Mouse (Mus musculus) forebrain, embryonic 16.5 days (tissue): ENCODE measurements around the gene Trappc10. TPM values are rescaled to one million over a fixed set of nuclear protein-coding genes. Genes with fewer than 3 reads are reported as not detected.
A peak's percentile ranks its signal among the peaks of the same experiment; 100 is the strongest.
"Not testable (repeated sequence)": the region's sequence is repeated elsewhere in the genome, so short reads cannot be mapped to it uniquely, and the experiment has no call there.

Experiments
- ATAC-seq: fragments of 200-750 bp; cut with Nextera tagmentation; 2 replicates; pipeline ENCODE4 v1.8.0; 2017; ENCODE audit warnings: mild to moderate bottlenecking, moderate library complexity
- H3K27ac ChIP-seq: fragments of 300-500 bp; sonication (generic); 2 replicates; pipeline ENCODE4 v1.5.1; 2014; ENCODE audit warnings: low read length, control low read depth
- H3K27me3 ChIP-seq: fragments of 300-500 bp; sonication (generic); replicated peaks from 2 replicates; pipeline ENCODE4 v1.6.1; 2014; ENCODE audit warnings: low read length; ENCODE audit not compliant: control insufficient read depth, insufficient read depth
- H3K36me3 ChIP-seq: fragments of 300-500 bp; sonication (generic); 2 replicates; pipeline ENCODE4 v1.6.1; 2014; ENCODE audit not compliant: control insufficient read depth, insufficient read depth
- H3K4me1 ChIP-seq: fragments of 300-500 bp; sonication (generic); replicated peaks from 2 replicates; pipeline ENCODE4 v1.6.1; 2014; ENCODE audit warnings: low read length; ENCODE audit not compliant: control insufficient read depth, insufficient read depth
- H3K4me2 ChIP-seq: fragments of 300-500 bp; sonication (generic); 2 replicates; pipeline ENCODE4 v1.6.1; 2014; ENCODE audit warnings: mild to moderate bottlenecking, low read length, control low read depth
- H3K4me3 ChIP-seq: fragments of 300-500 bp; sonication (generic); replicated peaks from 2 replicates; pipeline ENCODE4 v1.5.1; 2014; ENCODE audit warnings: mild to moderate bottlenecking, low read length, control low read depth
- H3K9ac ChIP-seq: fragments of 300-500 bp; sonication (generic); replicated peaks from 2 replicates; pipeline ENCODE4 v1.6.1; 2014; ENCODE audit warnings: low read depth, low read length, control low read depth
- H3K9me3 ChIP-seq: fragments of 300-500 bp; sonication (generic); 2 replicates; pipeline ENCODE4 v1.6.1; 2016; ENCODE audit warnings: low read length; ENCODE audit not compliant: control insufficient read depth
- WGBS: fragments of 180-500 bp; shearing (Covaris S2); extraction: QIAGEN DNeasy Blood & Tissue Kit; methylation state at CpG from one replicate; pipeline ENCODE4 v1.1.7; 2014; 5-methylcytosine and 5-hydroxymethylcytosine counted together
- polyA plus RNA-seq: library from polyadenylated mRNA; unstranded; fragments of >200 nt; fragmentation: Nextera tagmentation; extraction: Ambion mirVana; gene quantifications from 2 replicates; pipeline ENCODE4 v1.2.1, GENCODE M21; 2015

Trappc10 gene
- polyA plus RNA-seq, 1 experiment from 2014 or later, result 22.8 TPM

- WGBS, result 90% methylated on average over 4 of the region's 4 CpGs
- Histone ChIP-seq H3K4me1 (no peaks in the 10 kb centered on the region), H3K9me3 (no peaks in the 10 kb centered on the region), H3K9ac (no peak overlapping the region), H3K36me3 (peaks cover 25% of the 10 kb centered on the region), H3K4me3 (no peak overlapping the region), H3K27me3 (no peaks in the 10 kb centered on the region), H3K27ac (no peak overlapping the region), H3K4me2 (no peak overlapping the region)
- ATAC-seq, result no peak
These were observed 43.3 kb downstream of the Trappc10 start for GRCm38 (mm10) chr10:78201182-78201581.

- H3K4me1 ChIP-seq, result no peaks in the 10 kb centered on the region
- H3K27me3 ChIP-seq, result no peaks in the 10 kb centered on the region
- no peak overlapping the region for H3K4me2 ChIP-seq
- ATAC-seq, result no peak
- H3K9ac ChIP-seq, result no peak overlapping the region
- no peak overlapping the region for H3K4me3 ChIP-seq
- H3K27ac ChIP-seq, result no peak overlapping the region
- no peaks in the 10 kb centered on the region for H3K9me3 ChIP-seq
- 92% methylated on average over 5 of the region's 5 CpGs for WGBS
- peaks cover 35% of the 10 kb centered on the region for H3K36me3 ChIP-seq
These were observed 51.5 kb downstream of the Trappc10 start for GRCm38 (mm10) chr10:78192933-78193332.

GRCm38 (mm10) chr10:78186076-78186475 is 58.4 kb downstream of the Trappc10 start:
- not testable (repeated sequence) for ATAC-seq, H3K9me3 ChIP-seq, H3K4me3 ChIP-seq, H3K27me3 ChIP-seq, H3K9ac ChIP-seq, H3K27ac ChIP-seq, H3K4me2 ChIP-seq
- peaks cover 16% of the 10 kb centered on the region for H3K36me3 ChIP-seq
- peaks cover 11% of the 10 kb centered on the region for H3K4me1 ChIP-seq
- 94% methylated on average over 4 of the region's 4 CpGs for WGBS

- no peaks in the 10 kb centered on the region for H3K9me3 ChIP-seq
- H3K27ac ChIP-seq, result peak overlapping the region; percentile 67
- peaks cover 16% of the 10 kb centered on the region for H3K36me3 ChIP-seq
- 18% methylated on average over 9 of the region's 9 CpGs for WGBS
- peak overlapping the region; percentile 46 for H3K9ac ChIP-seq
- peak; percentile 26; the same call in 1 of the 2 replicates for ATAC-seq
- no peaks in the 10 kb centered on the region for H3K27me3 ChIP-seq
- H3K4me2 ChIP-seq, result peak overlapping the region; percentile 97
- peak overlapping the region; percentile 74 for H3K4me3 ChIP-seq
- H3K4me1 ChIP-seq, result peaks cover 11% of the 10 kb centered on the region
These were observed 59.1 kb downstream of the Trappc10 start for GRCm38 (mm10) chr10:78185381-78185725.

- H3K4me2 ChIP-seq, result peak within 1 kb of the TSS; percentile 97
- H3K27ac ChIP-seq, result peak within 1 kb of the TSS; percentile 67
- H3K36me3 ChIP-seq, result peaks cover 14% of the 10 kb centered on the region
- peaks cover 11% of the 10 kb centered on the region for H3K4me1 ChIP-seq
- H3K27me3 ChIP-seq, result no peaks in the 10 kb centered on the region
- peak within 1 kb of the TSS; percentile 74 for H3K4me3 ChIP-seq
- peak; percentile 98 for ATAC-seq
- no peaks in the 10 kb centered on the region for H3K9me3 ChIP-seq
- WGBS, result 2% methylated on average over 47 of the region's 47 CpGs
- H3K9ac ChIP-seq, result peak within 1 kb of the TSS; percentile 65
These were observed 59.7 kb downstream of the Trappc10 start, which contains the start of gene Pwp2 for GRCm38 (mm10) chr10:78184531-78185380. TSS of gene Pwp2 (minus strand) at chr10:78185149.

- WGBS, result 89% methylated on average over 3 of the region's 3 CpGs
- Histone ChIP-seq H3K4me1 (peaks cover 11% of the 10 kb centered on the region), H3K27ac (no peak overlapping the region), H3K27me3 (no peaks in the 10 kb centered on the region), H3K9ac (no peak overlapping the region), H3K4me2 (no peak overlapping the region), H3K36me3 (peaks cover 25% of the 10 kb centered on the region), H3K4me3 (no peak overlapping the region), H3K9me3 (no peaks in the 10 kb centered on the region)
- ATAC-seq, result no peak
These were observed 60.9 kb downstream of the Trappc10 start for GRCm38 (mm10) chr10:78183577-78183976.

- H3K27me3 ChIP-seq, result no peaks in the 10 kb centered on the region
- peaks cover 33% of the 10 kb centered on the region for H3K36me3 ChIP-seq
- H3K27ac ChIP-seq, result no peak overlapping the region
- no peaks in the 10 kb centered on the region for H3K9me3 ChIP-seq
- peaks cover 11% of the 10 kb centered on the region for H3K4me1 ChIP-seq
- ATAC-seq, result no peak
- H3K4me2 ChIP-seq, result no peak overlapping the region
- no peak overlapping the region for H3K9ac ChIP-seq
- no peak overlapping the region for H3K4me3 ChIP-seq
- WGBS, result 94% methylated on average over 17 of the region's 17 CpGs
These were observed 62.1 kb downstream of the Trappc10 start for GRCm38 (mm10) chr10:78182321-78182720.

- ATAC-seq, result no peak
- no peak overlapping the region for H3K9ac ChIP-seq
- peaks cover 38% of the 10 kb centered on the region for H3K36me3 ChIP-seq
- H3K27ac ChIP-seq, result no peak overlapping the region
- H3K4me1 ChIP-seq, result no peaks in the 10 kb centered on the region; the same call in 1 of the 2 replicates
- H3K4me3 ChIP-seq, result no peak overlapping the region
- H3K4me2 ChIP-seq, result no peak overlapping the region
- no peaks in the 10 kb centered on the region for H3K27me3 ChIP-seq
- no peaks in the 10 kb centered on the region for H3K9me3 ChIP-seq
- WGBS, result 90% methylated on average over 5 of the region's 5 CpGs
These were observed 70.0 kb downstream of the Trappc10 start for GRCm38 (mm10) chr10:78174474-78174873.

- 91% methylated on average over 9 of the region's 9 CpGs for WGBS
- no peak for ATAC-seq
- peaks cover 22% of the 10 kb centered on the region for H3K36me3 ChIP-seq
These were observed 72.9 kb downstream of the Trappc10 start for GRCm38 (mm10) chr10:78171581-78171980.

More at GRCm38 (mm10) chr10:78171581-78171980, 72.9 kb downstream of the Trappc10 start:
- Histone ChIP-seq H3K27me3 (no peaks in the 10 kb centered on the region), H3K27ac (no peak overlapping the region), H3K4me2 (no peak overlapping the region), H3K4me1 (peaks cover 17% of the 10 kb centered on the region), H3K9me3 (no peaks in the 10 kb centered on the region), H3K4me3 (no peak overlapping the region), H3K9ac (no peak overlapping the region)
